Mouse (Mus musculus): ENCODE data around the gene Tyw1. TPM values are rescaled to one million over a fixed set of nuclear protein-coding genes. Genes with fewer than 3 reads are reported as not detected.

The Tyw1 gene
- total and polyA plus RNA-seq, 3 experiments: 34.7 to 46.5 (median 37.1) TPM

- dilution Hi-C loops (cut with MboI; ENCODE audit: extremely low pct_ligation_motif_present, extremely low pct_unique_long_range_greater_than_20kb, low sequenced_read_pairs) (no loop called here), in situ Hi-C loops (cut with MboI; ENCODE audit: low pct_ligation_motif_present, low pct_unique_long_range_greater_than_20kb, low sequenced_read_pairs) (no loop called here)
- H3K27me3 ChIP-seq (replicated peaks): no peaks in the 10 kb centered on the region
- H3K9ac ChIP-seq (ENCODE audit: insufficient read depth, low read depth): no peak overlapping the region
- 0 out of 2 replicates have a peak overlapping the region, but pooled peaks have one; percentile 21 for H3K4me2 ChIP-seq (ENCODE audit: insufficient read depth, low read depth, poor library complexity, severe bottlenecking)
- TF ChIP-seq SMC3 (IDR thresholded peaks at IDR 0.05; ENCODE audit: low read depth, low read length): peak; percentile 20; the same call in 1 of the 2 replicates
- TF ChIP-seq CHD1 (IDR thresholded peaks at IDR 0.05; ENCODE audit: low read depth, low read length): no peak
- TF ChIP-seq UBTF (IDR thresholded peaks at IDR 0.05; ENCODE audit: low read depth, low read length): no peak
- TF ChIP-seq CTCF (conservative IDR thresholded peaks at IDR 0.05 in 1 of 2, IDR thresholded peaks at IDR 0.05 in 1 of 2; ENCODE audit: low read depth in 2 of 2, low read length in 2 of 2): peak in 1 of 2 experiments; percentile 40; a peak in 2 of 4 replicates
- TF ChIP-seq RAD21 (IDR thresholded peaks at IDR 0.05; ENCODE audit: low read depth, low read length): peak; percentile 28
- no peak overlapping the region for H3K4me3 ChIP-seq (replicated peaks in 1 of 3; ENCODE audit: low read depth in 2 of 3, low read length in 2 of 3, poor library complexity in 1 of 3)
- H3K36me3 ChIP-seq (replicated peaks in 1 of 2; ENCODE audit: control insufficient read depth in 1 of 2, insufficient read depth in 1 of 2, low read length in 1 of 2): no peaks in the 10 kb centered on the region
- DNase-seq (ENCODE audit: extremely low read depth): peak; percentile 3
- no peaks in the 10 kb centered on the region for H3K79me2 ChIP-seq (replicated peaks; ENCODE audit: control insufficient read depth, extremely low read depth, insufficient read depth, poor library complexity, severe bottlenecking)
- H3K9me3 ChIP-seq (replicated peaks; ENCODE audit: low read length): peaks cover 2% of the 10 kb centered on the region
- no peak overlapping the region for H3K27ac ChIP-seq (ENCODE audit: insufficient read depth, low read depth)
- H3K4me1 ChIP-seq (ENCODE audit: control insufficient read depth in 1 of 2, insufficient read depth in 2 of 2): no peaks in the 10 kb centered on the region
Measured at GRCm38 (mm10) chr5:130355223-130355622, 99.8 kb downstream of the Tyw1 start.

DNA sequence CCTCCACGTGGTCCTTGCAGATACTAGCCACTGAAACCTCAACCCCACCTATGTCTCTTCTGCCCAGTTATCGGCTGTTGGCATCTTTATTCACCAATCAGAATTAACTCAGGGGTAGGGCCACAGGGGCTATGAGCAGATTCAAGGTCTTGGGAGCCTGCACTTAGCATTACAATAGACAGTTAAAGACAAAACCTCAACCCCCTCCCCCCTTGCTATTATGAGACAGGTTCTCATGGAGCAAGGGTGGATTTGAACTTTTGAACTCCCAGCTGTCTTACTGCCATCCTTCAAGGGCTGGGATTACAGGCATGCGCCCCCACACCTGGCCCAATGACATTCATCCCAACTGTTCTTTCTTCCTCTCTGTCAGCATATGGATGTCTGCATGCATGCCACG, 107.7 kb downstream of the Tyw1 start:
- Histone ChIP-seq H3K9ac (ENCODE audit: insufficient read depth, low read depth) (no peak overlapping the region), H3K79me2 (replicated peaks; ENCODE audit: control insufficient read depth, extremely low read depth, insufficient read depth, poor library complexity, severe bottlenecking) (no peaks in the 10 kb centered on the region), H3K4me3 (replicated peaks in 1 of 3; ENCODE audit: low read depth in 2 of 3, low read length in 2 of 3, poor library complexity in 1 of 3) (no peak overlapping the region), H3K4me2 (ENCODE audit: insufficient read depth, low read depth, poor library complexity, severe bottlenecking) (no peak overlapping the region), H3K9me3 (replicated peaks; ENCODE audit: low read length) (peaks cover 6% of the 10 kb centered on the region), H3K4me1 (ENCODE audit: control insufficient read depth in 1 of 2, insufficient read depth in 2 of 2) (no peaks in the 10 kb centered on the region), H3K36me3 (replicated peaks in 1 of 2; ENCODE audit: control insufficient read depth in 1 of 2, insufficient read depth in 1 of 2, low read length in 1 of 2) (no peaks in the 10 kb centered on the region), H3K27me3 (replicated peaks) (peaks cover 34% of the 10 kb centered on the region), H3K27ac (ENCODE audit: insufficient read depth, low read depth) (no peak overlapping the region)
- dilution Hi-C loops (cut with MboI; ENCODE audit: extremely low pct_ligation_motif_present, extremely low pct_unique_long_range_greater_than_20kb, low sequenced_read_pairs) (no loop called here), in situ Hi-C loops (cut with MboI; ENCODE audit: low pct_ligation_motif_present, low pct_unique_long_range_greater_than_20kb, low sequenced_read_pairs) (no loop called here)
- TF ChIP-seq RAD21 (IDR thresholded peaks at IDR 0.05; ENCODE audit: low read depth, low read length) (no peak), ZNF384 (IDR thresholded peaks at IDR 0.05; ENCODE audit: low read depth, low read length) (no peak), ZKSCAN1 (IDR thresholded peaks at IDR 0.05; ENCODE audit: borderline replicate concordance, low read depth, low read length) (no peak), MXI1 (IDR thresholded peaks at IDR 0.05; ENCODE audit: low read depth, low read length) (no peak), EP300 (IDR thresholded peaks at IDR 0.05; ENCODE audit: low read length) (no peak), MAX (IDR thresholded peaks at IDR 0.05; ENCODE audit: low read length) (no peak)
- no peak for DNase-seq (ENCODE audit: extremely low read depth)

GRCm38 (mm10) chr5:130363773-130364172, 108.4 kb downstream of the Tyw1 start:
- H3K27ac ChIP-seq (ENCODE audit: insufficient read depth, low read depth): no peak overlapping the region
- no peak for TF ChIP-seq CTCF (conservative IDR thresholded peaks at IDR 0.05 in 1 of 2, IDR thresholded peaks at IDR 0.05 in 1 of 2; ENCODE audit: low read depth in 2 of 2, low read length in 2 of 2)
- no peak for TF ChIP-seq GABPA (IDR thresholded peaks at IDR 0.05; ENCODE audit: insufficient replicate concordance, low read depth, low read length)
- no peak for TF ChIP-seq ZC3H11A (IDR thresholded peaks at IDR 0.05; ENCODE audit: low read depth, low read length)
- TF ChIP-seq POLR2AphosphoS2 (IDR thresholded peaks at IDR 0.05; ENCODE audit: low read depth, low read length): no peak
- no peak for TF ChIP-seq JUND (conservative IDR thresholded peaks at IDR 0.05; ENCODE audit: low read depth, low read length)
- TF ChIP-seq PAX5 (IDR thresholded peaks at IDR 0.05; ENCODE audit: low read length): no peak
- no peak for TF ChIP-seq UBTF (IDR thresholded peaks at IDR 0.05; ENCODE audit: low read depth, low read length)
- TF ChIP-seq KAT2A (IDR thresholded peaks at IDR 0.05; ENCODE audit: insufficient replicate concordance, low read length): no peak
- TF ChIP-seq NRF1 (IDR thresholded peaks at IDR 0.05; ENCODE audit: low read depth, low read length): no peak
- no peak for TF ChIP-seq BHLHE40 (IDR thresholded peaks at IDR 0.05; ENCODE audit: low read depth, low read length)
- H3K36me3 ChIP-seq (replicated peaks in 1 of 2; ENCODE audit: control insufficient read depth in 1 of 2, insufficient read depth in 1 of 2, low read length in 1 of 2): no peaks in the 10 kb centered on the region
- H3K79me2 ChIP-seq (replicated peaks; ENCODE audit: control insufficient read depth, extremely low read depth, insufficient read depth, poor library complexity, severe bottlenecking): no peaks in the 10 kb centered on the region
- peaks cover 7% of the 10 kb centered on the region for H3K9me3 ChIP-seq (replicated peaks; ENCODE audit: low read length)
- H3K4me1 ChIP-seq (ENCODE audit: control insufficient read depth in 1 of 2, insufficient read depth in 2 of 2): no peaks in the 10 kb centered on the region
- in situ Hi-C loops (cut with MboI; ENCODE audit: low pct_ligation_motif_present, low pct_unique_long_range_greater_than_20kb, low sequenced_read_pairs) (no loop called here), dilution Hi-C loops (cut with MboI; ENCODE audit: extremely low pct_ligation_motif_present, extremely low pct_unique_long_range_greater_than_20kb, low sequenced_read_pairs) (no loop called here)
- no peak for DNase-seq (ENCODE audit: extremely low read depth)
- no peak overlapping the region for H3K9ac ChIP-seq (ENCODE audit: insufficient read depth, low read depth)
- H3K27me3 ChIP-seq (replicated peaks): peaks cover 35% of the 10 kb centered on the region
- H3K4me2 ChIP-seq (ENCODE audit: insufficient read depth, low read depth, poor library complexity, severe bottlenecking): no peak overlapping the region
- no peak overlapping the region for H3K4me3 ChIP-seq (replicated peaks in 1 of 3; ENCODE audit: low read depth in 2 of 3, low read length in 2 of 3, poor library complexity in 1 of 3)
